In the genomic region with DNA sequence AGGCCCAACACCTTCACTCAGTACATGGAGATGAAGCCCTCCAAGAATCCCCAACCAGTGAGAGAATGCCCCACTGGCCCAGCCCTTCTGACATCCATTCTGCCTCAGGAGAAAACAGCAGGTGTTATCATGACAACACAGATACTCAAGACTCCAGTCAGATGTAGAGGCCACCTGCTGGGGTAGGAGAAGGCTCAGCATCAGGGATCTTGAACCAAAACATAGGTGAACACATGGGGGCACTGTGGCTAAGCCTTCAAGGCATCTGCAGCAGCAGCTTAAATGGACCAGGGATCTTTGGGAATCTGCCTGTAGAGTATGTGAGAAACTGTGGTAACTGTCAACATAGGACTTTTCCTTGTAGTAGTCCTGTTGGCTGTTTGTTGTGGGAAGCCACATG, we compare ENCODE assay signal across 9 mouse cellular contexts. TPM values are rescaled to one million over a fixed set of nuclear protein-coding genes. Genes with fewer than 3 reads are reported as not detected.
DNase-seq lines count a peak whose midpoint lies in the region; ATAC-seq lines count a peak whose summit lies in the region.
"Had no signal": no experiment of that assay in that cellular context is flagged by ENCODE, and none has a peak within 500 bp of the region (broad histone marks: within the 10 kb centered on the region; RNA-seq: fewer than 3 reads in every experiment).

No protein-coding gene starts in this region.

- H3K27ac ChIP-seq in kidney, embryonic 16.5 days (ENCODE audit: low read length) = no peak overlapping the region
- H3K27ac ChIP-seq: embryonic facial prominence, embryonic 13.5 days had no signal

- no peaks in the 10 kb centered on the region for H3K9me3 ChIP-seq in kidney, embryonic 16.5 days (ENCODE audit: low read length)
- H3K9me3 ChIP-seq: embryonic facial prominence, embryonic 13.5 days had no signal

- H3K4me3 ChIP-seq in kidney, embryonic 16.5 days (ENCODE audit: low read length) = no peak overlapping the region
- H3K4me3 ChIP-seq: embryonic facial prominence, embryonic 13.5 days had no signal

- DNase-seq in adrenal gland, adult (ENCODE audit: inconsistent age in 2 of 2, low spot score in 1 of 2) = peak; percentile 38 to 64
- no peak for DNase-seq in adrenal gland, adult 18-20 months (ENCODE audit: low spot score in 2 of 2)
- peak; percentile 36 for DNase-seq in kidney, postnatal 14 days
- peak; percentile 52 for DNase-seq in lung, postnatal 14 days
- no peak for DNase-seq in layer of hippocampus, postnatal 14 days (ENCODE audit: low spot score in 2 of 2)
- DNase-seq in testis, postnatal 10 days (ENCODE audit: low spot score) = no peak

- no peak overlapping the region for H3K4me2 ChIP-seq in kidney, embryonic 16.5 days (replicated peaks; ENCODE audit: low read depth, low read length)
- H3K4me2 ChIP-seq: embryonic facial prominence, embryonic 13.5 days had no signal

- H3K36me3 ChIP-seq in kidney, embryonic 16.5 days (ENCODE audit: insufficient read depth, low read length) = peaks cover 18% of the 10 kb centered on the region

- no peak for ATAC-seq in kidney, embryonic 16.5 days (ENCODE audit: low FRiP score, low TSS enrichment)
- peak; percentile 69 for ATAC-seq in common myeloid progenitor, adult 5-6 weeks (replicated peaks; ENCODE audit: low read depth, poor library complexity, severe bottlenecking)

- H3K27me3 ChIP-seq in kidney, embryonic 16.5 days (ENCODE audit: insufficient read depth, low read length) = no peaks in the 10 kb centered on the region
- H3K27me3 ChIP-seq: embryonic facial prominence, embryonic 13.5 days had no signal

- no peaks in the 10 kb centered on the region for H3K4me1 ChIP-seq in kidney, embryonic 16.5 days (ENCODE audit: insufficient read depth, low read length)
- H3K4me1 ChIP-seq: embryonic facial prominence, embryonic 13.5 days had no signal

- H3K9ac ChIP-seq in kidney, embryonic 16.5 days (replicated peaks; ENCODE audit: low read length) = no peak overlapping the region
- H3K9ac ChIP-seq: embryonic facial prominence, embryonic 13.5 days had no signal

RNA-seq across cellular contexts. Expression of gene Myo9b, which starts 11.3 kb away (rescaled TPM):
- 10 to 100 TPM; 32.3 to 33.9 TPM for total RNA-seq in adrenal gland, adult 18-20 months (2021)
- 21.2 and 23.6 TPM in 2 replicates for polyA plus RNA-seq in kidney, embryonic 16.5 days (2015; fragmentation: Nextera tagmentation; extraction: Ambion mirVana)
- 32.7 and 33.5 TPM in 2 replicates for total RNA-seq in common myeloid progenitor, adult 5-6 weeks (2017)
- 10 to 100 TPM; 31.2 to 36.4 TPM for total RNA-seq in layer of hippocampus, postnatal 14 days (2021)

RNA-seq across cellular contexts. Expression of gene Haus8, which starts 11.5 kb away (rescaled TPM):
- 10 to 100 TPM; 11.1 to 12.8 TPM for total RNA-seq in adrenal gland, adult 18-20 months (2021)
- polyA plus RNA-seq in kidney, embryonic 16.5 days (2015; fragmentation: Nextera tagmentation; extraction: Ambion mirVana) = 58.6 and 62.1 TPM in 2 replicates
- 40.1 and 64.0 TPM in 2 replicates for total RNA-seq in common myeloid progenitor, adult 5-6 weeks (2017)
- 10 to 100 TPM; 13.9 to 14.6 TPM for total RNA-seq in layer of hippocampus, postnatal 14 days (2021)

Comparison
In these comparisons a context has a peak if more than half of its experiments do, and no peak if none do; other contexts are left out.
1. DNase-seq: peak in adrenal gland, adult (2 of 2), kidney, postnatal 14 days (single experiment) and lung, postnatal 14 days (single experiment); none in adrenal gland, adult 18-20 months (0 of 2), layer of hippocampus, postnatal 14 days (0 of 2) and testis, postnatal 10 days (single experiment).